Mouse (Mus musculus): ENCODE results near the gene Hlx. TPM values are rescaled to one million over a fixed set of nuclear protein-coding genes. Genes with fewer than 3 reads are reported as not detected.

Gene Hlx
- polyA plus RNA-seq (2016; fragmentation: Nextera tagmentation; extraction: Ambion mirVana) = 8.7 and 8.8 TPM in 2 replicates

DNA sequence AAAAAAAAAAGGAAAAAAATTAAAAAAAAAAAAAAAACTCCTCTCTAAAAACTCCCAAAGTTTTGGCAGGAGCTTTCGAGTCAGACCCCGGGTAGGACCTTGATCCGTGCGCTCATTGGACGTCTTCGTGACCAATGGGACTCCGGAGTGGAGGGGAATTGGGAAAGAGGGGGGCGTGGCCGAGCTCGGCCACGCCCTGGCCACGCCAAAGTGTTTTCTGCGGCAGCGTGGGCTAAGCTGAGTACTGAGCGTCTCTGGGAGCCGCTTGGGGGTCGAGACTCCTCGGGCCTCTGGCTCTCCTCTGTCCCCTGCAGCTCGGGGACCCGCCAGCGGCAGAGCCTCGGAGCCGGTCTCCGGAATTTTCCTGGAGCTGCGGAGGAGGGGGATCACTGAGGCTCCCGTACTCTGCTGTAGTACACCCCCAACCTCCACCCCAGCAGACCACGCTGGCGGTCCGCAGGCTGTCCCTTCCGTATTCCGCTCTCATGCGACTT lies at the start of gene Hlx:
Gene Hlx, minus strand, starts transcription at position 64 of the 494 bp plus-strand sequence.
- H3K27ac ChIP-seq (ENCODE audit: poor library complexity, severe bottlenecking) = peak within 1 kb of the TSS; percentile 39; the same call in 1 of the 2 replicates
- under 1% methylated on average over 32 of the region's 32 CpGs for WGBS
- H3K4me2 ChIP-seq = peak within 1 kb of the TSS; percentile 91

DNA sequence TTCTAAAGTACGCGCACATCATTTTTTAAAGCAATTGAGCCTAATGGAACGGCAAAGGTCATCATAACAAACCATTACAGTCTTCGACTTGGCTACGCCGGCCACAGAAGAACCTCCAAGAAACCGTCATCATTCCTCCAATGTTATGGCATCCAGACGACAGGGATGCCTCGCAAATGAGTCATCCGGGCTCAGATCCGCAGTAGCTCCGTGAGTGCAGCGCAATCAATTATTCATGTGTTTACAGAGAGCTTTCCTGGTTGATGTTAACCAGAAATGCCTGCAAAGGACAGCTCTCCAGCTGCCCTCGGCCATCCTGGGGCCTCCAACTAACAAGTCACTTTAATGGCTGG lies 49.7 kb upstream of the Hlx start:
- no peak for ATAC-seq (ENCODE audit: insufficient number of reproducible peaks, low FRiP score)
- 46% methylated on average over 14 of the region's 14 CpGs for WGBS

More for the DNA sequence above, at the start of gene Hlx:
- peak within 1 kb of the TSS; percentile 70 for H3K9ac ChIP-seq
- peaks cover 70% of the 10 kb centered on the region for H3K27me3 ChIP-seq (replicated peaks)
- peak within 1 kb of the TSS; percentile 61 for H3K4me3 ChIP-seq
- no peaks in the 10 kb centered on the region for H3K36me3 ChIP-seq
- peak; percentile 84 for ATAC-seq (ENCODE audit: insufficient number of reproducible peaks, low FRiP score)
- no peaks in the 10 kb centered on the region for H3K9me3 ChIP-seq (replicated peaks)
- peaks cover 26% of the 10 kb centered on the region for H3K4me1 ChIP-seq (replicated peaks)

DNA sequence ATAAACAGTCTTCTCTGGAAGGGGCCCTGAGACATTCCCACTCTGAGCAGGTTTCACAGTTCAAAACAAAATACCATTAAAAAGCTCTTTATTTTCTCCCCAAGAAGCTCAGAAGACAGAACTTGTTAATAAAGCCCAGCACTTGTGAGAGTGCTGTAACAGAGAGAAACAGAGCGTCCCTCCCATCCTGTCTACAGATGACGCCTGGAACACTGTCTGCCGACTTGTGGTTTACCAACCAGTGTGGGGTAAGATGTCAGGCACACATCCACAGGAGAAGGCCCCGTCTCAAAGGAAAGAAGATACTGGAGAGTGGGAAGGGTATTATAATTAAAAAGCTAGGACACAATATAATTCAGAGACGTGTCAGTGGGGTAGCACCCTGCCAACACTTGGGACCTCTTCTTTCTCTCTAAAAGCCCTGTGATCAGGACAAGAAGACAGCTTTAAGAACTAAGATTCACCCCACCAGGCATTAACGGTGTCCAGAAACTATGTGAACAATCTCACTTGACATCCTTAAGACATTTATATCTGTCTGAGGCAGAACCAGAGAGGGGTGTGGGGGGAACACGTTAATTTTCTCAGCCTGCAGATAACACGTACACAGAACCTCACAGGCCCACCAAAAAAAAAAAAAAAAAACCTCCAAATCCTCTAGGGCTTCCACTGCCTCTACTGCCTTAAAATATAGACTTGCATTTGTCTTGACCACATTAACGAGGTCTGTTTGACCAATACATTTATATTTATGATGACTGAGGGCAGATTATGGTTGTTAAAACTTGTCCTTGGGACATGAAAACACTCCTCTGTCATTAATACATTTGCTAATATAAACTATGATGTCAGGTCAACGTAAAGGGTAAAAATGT lies 49.1 kb upstream of the Hlx start:
- H3K4me2 ChIP-seq = no peak overlapping the region
- H3K9ac ChIP-seq = no peak overlapping the region
- H3K36me3 ChIP-seq = no peaks in the 10 kb centered on the region
- H3K4me1 ChIP-seq (replicated peaks) = no peaks in the 10 kb centered on the region
- no peak for ATAC-seq (ENCODE audit: insufficient number of reproducible peaks, low FRiP score)
- no peaks in the 10 kb centered on the region for H3K9me3 ChIP-seq (replicated peaks)
- H3K4me3 ChIP-seq = no peak overlapping the region
- no peak overlapping the region for H3K27ac ChIP-seq (ENCODE audit: poor library complexity, severe bottlenecking)
- WGBS = 55% methylated on average over 10 of the region's 10 CpGs
- H3K27me3 ChIP-seq (replicated peaks) = no peaks in the 10 kb centered on the region

More for the DNA sequence above, 49.7 kb upstream of the Hlx start:
- no peaks in the 10 kb centered on the region for H3K9me3 ChIP-seq (replicated peaks)
- H3K4me1 ChIP-seq (replicated peaks) = no peaks in the 10 kb centered on the region
- H3K27me3 ChIP-seq (replicated peaks) = no peaks in the 10 kb centered on the region
- H3K9ac ChIP-seq = no peak overlapping the region
- H3K36me3 ChIP-seq = no peaks in the 10 kb centered on the region
- H3K4me3 ChIP-seq = no peak overlapping the region
- no peak overlapping the region for H3K4me2 ChIP-seq
- H3K27ac ChIP-seq (ENCODE audit: poor library complexity, severe bottlenecking) = no peak overlapping the region

- Histone ChIP-seq H3K9me3 (replicated peaks) (no peaks in the 10 kb centered on the region), H3K27me3 (replicated peaks) (peaks cover 9% of the 10 kb centered on the region; the same call in 1 of the 2 replicates), H3K36me3 (no peaks in the 10 kb centered on the region), H3K4me1 (replicated peaks) (no peaks in the 10 kb centered on the region), H3K4me2 (no peak overlapping the region), H3K9ac (no peak overlapping the region), H3K27ac (ENCODE audit: poor library complexity, severe bottlenecking) (no peak overlapping the region), H3K4me3 (no peak overlapping the region)
- 88% methylated on average over 6 of the region's 6 CpGs for WGBS
- ATAC-seq (ENCODE audit: insufficient number of reproducible peaks, low FRiP score) = no peak
These were observed 45.7 kb upstream of the Hlx start for GRCm38 (mm10) chr1:184778157-184778556.

- H3K4me2 ChIP-seq = no peak overlapping the region
- H3K9me3 ChIP-seq (replicated peaks) = no peaks in the 10 kb centered on the region
- H3K27ac ChIP-seq (ENCODE audit: poor library complexity, severe bottlenecking) = no peak overlapping the region
- H3K9ac ChIP-seq = no peak overlapping the region
- H3K4me1 ChIP-seq (replicated peaks) = no peaks in the 10 kb centered on the region
- ATAC-seq (ENCODE audit: insufficient number of reproducible peaks, low FRiP score) = no peak
- 33% methylated on average over 22 of the region's 22 CpGs for WGBS
- H3K36me3 ChIP-seq = no peaks in the 10 kb centered on the region
- H3K4me3 ChIP-seq = no peak overlapping the region
- H3K27me3 ChIP-seq (replicated peaks) = peaks cover 9% of the 10 kb centered on the region; the same call in 1 of the 2 replicates
These were observed 44.8 kb upstream of the Hlx start for GRCm38 (mm10) chr1:184777061-184777795.

DNA sequence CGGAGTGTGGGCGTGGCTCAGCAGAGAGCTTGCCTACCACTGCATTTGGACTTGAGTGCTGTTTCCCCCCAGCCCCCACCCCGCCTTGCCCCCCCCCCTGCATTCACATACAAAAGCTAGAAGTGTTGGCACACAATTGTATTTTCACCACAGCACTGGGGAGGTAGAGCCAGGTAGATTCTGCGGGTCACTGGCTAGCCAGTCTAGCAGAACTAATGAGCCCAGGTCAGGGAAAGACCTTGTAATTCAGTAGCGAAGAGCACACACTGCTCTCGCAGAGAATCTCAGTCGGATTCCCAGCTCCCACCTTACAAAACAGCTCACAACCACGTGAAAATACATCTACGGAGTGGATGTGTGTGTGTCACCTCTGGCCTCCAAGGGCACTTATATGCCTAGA lies 42.9 kb upstream of the Hlx start:
- ATAC-seq (ENCODE audit: insufficient number of reproducible peaks, low FRiP score) = no peak
- Histone ChIP-seq H3K27me3 (replicated peaks) (peaks cover 9% of the 10 kb centered on the region; the same call in 1 of the 2 replicates), H3K9ac (no peak overlapping the region), H3K4me3 (no peak overlapping the region), H3K4me1 (replicated peaks) (peaks cover 10% of the 10 kb centered on the region), H3K4me2 (no peak overlapping the region), H3K9me3 (replicated peaks) (no peaks in the 10 kb centered on the region), H3K36me3 (no peaks in the 10 kb centered on the region), H3K27ac (ENCODE audit: poor library complexity, severe bottlenecking) (no peak overlapping the region)
- 60% methylated on average over 9 of the region's 9 CpGs for WGBS

- Histone ChIP-seq H3K9me3 (replicated peaks) (0 out of 2 replicates have a peak, but pooled peaks cover 5% of the 10 kb centered on the region), H3K9ac (no peak overlapping the region), H3K4me1 (replicated peaks) (peaks cover 10% of the 10 kb centered on the region), H3K36me3 (no peaks in the 10 kb centered on the region), H3K27ac (ENCODE audit: poor library complexity, severe bottlenecking) (no peak overlapping the region), H3K27me3 (replicated peaks) (peaks cover 9% of the 10 kb centered on the region; the same call in 1 of the 2 replicates), H3K4me2 (peak overlapping the region; percentile 65), H3K4me3 (0 out of 2 replicates have a peak overlapping the region, but pooled peaks have one; percentile 21)
- 0 out of 2 replicates have a peak, but pooled peaks have one; percentile 4 for ATAC-seq (ENCODE audit: insufficient number of reproducible peaks, low FRiP score)
- 11% methylated on average over 9 of the region's 9 CpGs for WGBS
These were observed 39.5 kb upstream of the Hlx start for GRCm38 (mm10) chr1:184771891-184772249.

DNA sequence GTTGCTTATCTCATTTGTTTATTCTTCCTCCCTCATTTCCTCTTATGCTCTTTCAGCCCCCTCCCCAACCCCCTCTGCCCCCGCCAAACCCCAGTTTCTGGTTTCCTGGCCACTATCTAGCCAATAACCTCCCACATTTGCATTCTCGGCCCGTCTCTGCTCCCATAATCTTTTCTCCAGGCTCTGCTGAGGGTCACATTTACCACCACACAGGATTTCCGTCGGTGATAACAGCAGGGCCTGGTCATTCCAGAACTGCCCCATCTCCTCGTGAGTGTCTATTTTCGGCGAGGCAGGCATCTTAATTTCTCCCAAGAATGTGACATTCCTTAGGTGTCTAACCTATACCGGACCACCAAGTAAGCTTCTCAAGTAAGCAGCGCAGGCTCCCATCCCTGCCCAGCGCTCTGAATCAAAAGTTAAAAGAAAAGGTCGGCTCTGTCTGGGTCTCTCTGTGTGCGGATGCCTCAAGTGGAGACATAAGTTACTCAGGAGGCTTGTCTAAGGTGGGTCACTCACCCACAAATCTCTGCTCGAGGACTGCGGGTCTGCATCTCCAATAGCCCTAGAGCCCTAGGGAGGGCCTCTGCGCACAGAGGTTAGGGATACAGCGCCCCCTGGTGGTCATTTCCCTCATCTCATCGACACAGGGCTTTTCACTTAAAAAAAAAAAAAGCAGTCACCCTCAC lies 38.9 kb upstream of the Hlx start:
- H3K27me3 ChIP-seq (replicated peaks) = peaks cover 9% of the 10 kb centered on the region; the same call in 1 of the 2 replicates
- peak overlapping the region; percentile 45 for H3K27ac ChIP-seq (ENCODE audit: poor library complexity, severe bottlenecking)
- WGBS = 6% methylated on average over 18 of the region's 18 CpGs
- peak; percentile 75 for ATAC-seq (ENCODE audit: insufficient number of reproducible peaks, low FRiP score)
- H3K9me3 ChIP-seq (replicated peaks) = 0 out of 2 replicates have a peak, but pooled peaks cover 5% of the 10 kb centered on the region
- peak overlapping the region; percentile 21 for H3K4me3 ChIP-seq
- H3K4me1 ChIP-seq (replicated peaks) = peaks cover 10% of the 10 kb centered on the region
- H3K36me3 ChIP-seq = no peaks in the 10 kb centered on the region
- H3K9ac ChIP-seq = 0 out of 2 replicates have a peak overlapping the region, but pooled peaks have one; percentile 11
- H3K4me2 ChIP-seq = peak overlapping the region; percentile 65

DNA sequence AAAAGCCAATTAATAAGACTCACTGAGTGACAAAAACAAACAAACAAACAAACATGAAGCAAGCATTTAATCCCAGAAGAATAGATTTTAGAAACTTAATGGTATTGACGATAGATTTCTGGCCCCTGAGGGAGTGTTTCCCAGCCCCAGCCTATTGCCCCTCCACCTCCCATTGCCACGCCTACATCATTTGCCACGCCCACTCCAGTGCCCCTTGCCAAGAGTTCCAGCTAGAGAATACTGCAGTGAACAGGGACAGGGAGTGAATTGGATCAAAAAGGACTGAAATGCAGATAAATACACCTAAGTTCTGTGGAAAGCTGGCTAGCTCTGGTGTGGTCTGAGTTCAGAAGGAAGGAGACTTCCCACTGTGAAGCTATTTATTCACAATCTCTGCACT lies 31.4 kb upstream of the Hlx start:
- 48% methylated on average over 3 of the region's 3 CpGs for WGBS

GRCm38 (mm10) chr1:184762941-184763340 lies 30.5 kb upstream of the Hlx start:
- H3K9ac ChIP-seq = no peak overlapping the region
- H3K36me3 ChIP-seq = no peaks in the 10 kb centered on the region
- H3K4me1 ChIP-seq (replicated peaks) = no peaks in the 10 kb centered on the region
- no peaks in the 10 kb centered on the region for H3K9me3 ChIP-seq (replicated peaks)
- no peak overlapping the region for H3K27ac ChIP-seq (ENCODE audit: poor library complexity, severe bottlenecking)
- 73% methylated on average over 5 of the region's 5 CpGs for WGBS
- ATAC-seq (ENCODE audit: insufficient number of reproducible peaks, low FRiP score) = no peak
- H3K4me3 ChIP-seq = no peak overlapping the region
- H3K27me3 ChIP-seq (replicated peaks) = no peaks in the 10 kb centered on the region
- no peak overlapping the region for H3K4me2 ChIP-seq

More for the DNA sequence above, 31.4 kb upstream of the Hlx start:
- no peak overlapping the region for H3K4me3 ChIP-seq
- H3K9me3 ChIP-seq (replicated peaks) = no peaks in the 10 kb centered on the region
- H3K4me1 ChIP-seq (replicated peaks) = no peaks in the 10 kb centered on the region
- H3K27ac ChIP-seq (ENCODE audit: poor library complexity, severe bottlenecking) = no peak overlapping the region
- H3K4me2 ChIP-seq = no peak overlapping the region
- ATAC-seq (ENCODE audit: insufficient number of reproducible peaks, low FRiP score) = no peak
- no peaks in the 10 kb centered on the region for H3K27me3 ChIP-seq (replicated peaks)
- no peaks in the 10 kb centered on the region for H3K36me3 ChIP-seq
- no peak overlapping the region for H3K9ac ChIP-seq

Data from heart, embryonic 12.5 days (tissue).